Mouse (Mus musculus) adrenal gland, adult (tissue): ENCODE data around the gene Pigo.
"Not testable (repeated sequence)": the region's sequence is repeated elsewhere in the genome, so short reads cannot be mapped to it uniquely, and the experiment has no call there.

Experiments
- DNase-seq, 2 experiments: peaks; one replicate each; pipeline ENCODE4 v3.0.0; 2022 to 2023; ENCODE audit warnings: low spot score in 1 of 2; ENCODE audit not compliant: inconsistent age in 2 of 2

Pigo gene

DNA sequence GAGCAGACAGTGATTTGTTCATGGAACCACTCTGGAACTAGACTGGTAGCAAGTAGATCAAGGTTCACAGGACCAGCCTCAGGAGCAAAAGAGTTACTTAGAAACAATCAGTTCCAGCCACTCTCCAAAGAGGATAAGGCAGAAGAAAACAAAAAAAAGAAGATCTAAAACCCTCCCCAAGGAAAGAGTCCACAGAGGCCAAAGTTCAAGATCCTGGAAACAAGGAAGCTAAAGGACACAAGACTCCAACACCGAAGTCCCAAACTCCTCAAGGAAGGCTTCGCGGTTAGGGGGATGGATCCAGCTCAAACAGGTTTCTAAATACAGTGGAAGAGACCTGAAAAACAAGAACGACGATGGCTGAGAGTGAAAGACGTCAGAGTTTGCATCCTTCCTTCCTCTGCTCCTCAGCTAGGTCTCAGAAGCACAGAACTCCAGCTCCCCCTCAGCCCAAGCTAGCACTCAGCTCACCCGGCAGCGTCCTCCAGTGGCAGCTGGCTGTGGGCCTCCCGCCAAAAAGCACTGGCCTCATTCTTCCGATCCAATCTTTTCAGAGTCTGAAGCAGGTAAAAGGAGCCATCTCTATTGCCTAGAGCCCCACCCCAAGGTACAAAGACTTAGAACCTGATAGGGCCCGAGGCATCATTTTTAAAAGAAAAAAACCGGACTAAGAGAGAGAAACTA is 22.7 kb downstream of the Pigo start:
- peak in 1 of 2 experiments; percentile 35 for DNase-seq

DNA sequence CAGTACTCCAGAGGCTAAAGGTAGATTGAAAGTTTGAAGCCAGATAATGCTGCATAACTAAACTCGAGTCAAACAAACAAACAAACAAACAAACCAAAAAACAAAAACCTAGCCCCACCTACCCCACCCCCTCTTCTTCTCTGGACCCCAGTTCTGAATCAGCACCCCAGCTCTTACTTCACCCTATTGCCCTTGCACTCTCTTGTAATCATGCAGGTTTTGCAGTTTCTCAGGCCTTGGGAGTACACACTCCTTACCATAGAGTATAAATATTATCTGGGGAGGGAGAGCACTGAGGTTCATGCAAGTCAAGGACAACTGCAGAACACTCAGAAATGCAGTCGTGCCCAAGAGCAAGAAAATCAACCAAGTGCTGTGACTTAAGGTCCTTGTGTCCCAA is 24.3 kb downstream of the Pigo start:
- peak; percentile 33 to 56 for DNase-seq

DNA sequence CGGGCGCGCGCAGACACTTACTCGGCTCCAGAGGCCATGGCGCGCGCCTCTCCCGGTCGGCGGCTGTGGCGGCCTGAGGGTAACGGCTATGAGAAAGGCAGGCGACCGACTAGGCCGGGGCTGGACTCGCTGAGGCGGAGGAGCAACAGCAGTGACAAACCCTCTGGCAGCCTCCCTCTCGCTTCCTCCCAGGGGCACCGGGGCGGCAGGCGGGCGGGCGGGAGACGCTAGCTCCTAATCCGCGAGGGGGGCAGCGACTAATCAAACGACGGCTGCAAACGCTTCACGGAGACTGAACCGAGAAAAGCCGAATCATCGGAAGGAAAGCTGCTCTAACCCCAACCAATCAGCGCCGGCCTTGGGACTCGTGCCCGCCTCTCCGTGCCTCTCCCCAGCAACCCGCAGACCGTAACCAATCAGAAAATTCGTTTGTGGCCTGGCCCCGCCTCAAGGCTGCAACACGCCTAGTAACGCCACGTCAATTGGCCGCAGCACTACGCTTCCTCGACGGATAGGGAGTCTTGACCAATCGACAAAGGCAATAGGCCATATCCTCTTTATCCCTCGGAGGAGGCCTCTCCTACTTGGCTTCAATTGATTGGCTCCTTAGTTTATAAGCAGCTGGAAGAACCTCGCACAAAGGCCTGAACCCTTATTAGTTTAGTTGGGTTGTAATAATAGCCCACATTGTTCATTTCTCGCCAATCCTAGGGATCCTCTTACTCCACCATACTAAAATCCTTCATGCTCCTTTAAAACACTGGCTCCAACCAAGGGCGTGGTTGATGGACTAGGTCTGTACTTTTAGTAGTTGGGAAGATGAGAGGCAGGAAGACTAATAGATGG is 25.3 kb downstream of the Pigo start, which contains the start of gene Vcp:
Gene Vcp (minus strand): TSS at position 367 of the 846 bp plus-strand sequence.
- peak; percentile 99 for DNase-seq

DNA sequence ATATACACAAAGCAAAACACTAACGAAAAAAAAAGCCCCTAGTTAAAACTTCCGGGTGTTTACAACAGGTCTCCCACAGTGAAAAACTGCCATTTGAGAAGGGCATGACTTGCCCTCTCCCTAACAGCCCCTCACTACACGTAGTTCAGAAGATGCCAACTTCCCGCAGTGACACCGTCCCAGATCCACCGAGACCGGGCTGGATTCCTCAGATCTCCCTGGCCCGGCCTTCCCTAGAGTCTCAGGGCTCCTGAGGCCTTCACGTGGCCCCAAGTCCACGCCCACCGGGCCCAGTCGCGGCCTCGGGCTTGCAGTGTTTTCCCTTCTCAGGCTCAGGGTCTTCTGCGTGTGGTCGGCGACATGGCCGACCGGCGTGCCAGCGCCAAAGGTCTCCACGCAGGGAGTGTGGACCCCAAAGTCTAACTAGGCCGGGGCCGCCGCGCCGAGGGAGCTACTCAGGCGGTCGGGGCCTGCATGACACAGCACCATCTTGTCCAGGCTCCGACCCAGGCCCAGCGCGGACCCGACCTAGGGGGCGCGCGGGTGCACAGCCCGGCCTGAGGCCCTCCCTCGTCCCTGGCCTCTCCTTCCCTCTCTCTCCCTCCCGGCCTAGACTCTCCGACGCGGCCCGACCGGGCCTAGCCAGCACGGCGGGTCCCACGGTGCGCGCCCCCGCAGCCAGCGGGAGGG is 26.0 kb downstream of the Pigo start:
- DNase-seq, result peak; percentile 88 to 95

DNA sequence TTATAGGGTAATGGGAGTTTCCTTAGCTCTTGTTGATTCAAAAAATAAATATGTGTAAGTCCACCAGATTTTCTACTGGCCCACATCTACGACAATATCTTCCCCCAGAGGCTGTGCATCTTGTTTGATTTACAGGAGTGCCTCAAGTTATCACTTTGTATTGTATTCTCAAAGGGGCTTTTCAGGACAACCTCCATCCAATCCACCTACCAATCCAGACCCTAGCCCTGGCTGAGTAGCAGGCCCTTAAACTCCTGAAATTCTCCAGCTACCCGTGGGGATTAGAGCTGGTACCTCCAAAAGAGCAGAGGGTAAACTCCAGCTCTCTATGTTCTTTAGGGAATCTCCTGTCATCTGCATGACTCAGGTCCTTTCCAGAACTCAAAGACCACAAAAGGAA is 27.6 kb downstream of the Pigo start:
- peak in 1 of 2 experiments; percentile 55 for DNase-seq

GRCm38 (mm10) chr4:42988296-42988695 is 37.3 kb downstream of the Pigo start:
- no peak for DNase-seq

DNA sequence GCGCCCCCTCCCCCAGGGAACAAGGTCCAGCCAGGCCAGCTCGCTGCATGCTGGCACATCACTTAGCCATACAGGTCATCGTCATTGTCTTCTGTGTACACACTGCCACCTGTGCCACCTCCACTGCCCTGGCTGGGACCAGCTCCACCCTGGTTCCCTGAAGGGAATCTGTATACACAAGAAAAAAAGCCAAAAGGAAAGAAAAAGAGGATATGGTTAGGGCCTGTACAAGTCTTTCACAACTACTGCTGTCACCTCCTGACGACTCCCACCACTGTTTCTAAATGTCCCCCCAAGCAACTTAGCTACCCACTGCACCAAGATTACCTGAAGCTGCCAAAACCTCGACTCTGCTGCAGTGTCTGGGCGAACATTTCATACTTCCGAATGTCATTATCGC is 45.2 kb downstream of the Pigo start:
- DNase-seq, result not testable (repeated sequence)

DNA sequence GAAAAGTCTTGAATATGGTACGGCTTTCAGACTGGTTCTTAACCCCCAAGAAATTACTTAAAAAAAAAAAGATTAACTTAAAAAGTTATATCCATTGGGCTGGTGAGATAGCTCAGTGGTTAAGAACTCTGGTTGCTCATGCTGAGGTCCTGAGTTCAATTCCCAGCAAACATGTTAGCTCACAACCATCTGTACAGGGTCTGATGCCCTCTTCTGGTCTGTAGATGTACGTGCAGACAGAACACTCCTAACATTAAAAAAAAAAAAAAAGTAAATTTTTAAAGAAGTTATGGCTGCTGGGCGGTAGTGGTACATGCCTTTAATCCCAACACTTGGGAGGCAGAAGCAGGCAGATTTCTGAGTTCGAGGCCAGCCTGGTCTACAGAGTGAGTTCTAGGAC is 47.6 kb downstream of the Pigo start:
- no peak for DNase-seq

GRCm38 (mm10) chr4:42973868-42974267 is 51.8 kb downstream of the Pigo start:
- DNase-seq, result peak; percentile 40 to 72

GRCm38 (mm10) chr4:42972952-42973351 is 52.7 kb downstream of the Pigo start:
- no peak for DNase-seq

DNA sequence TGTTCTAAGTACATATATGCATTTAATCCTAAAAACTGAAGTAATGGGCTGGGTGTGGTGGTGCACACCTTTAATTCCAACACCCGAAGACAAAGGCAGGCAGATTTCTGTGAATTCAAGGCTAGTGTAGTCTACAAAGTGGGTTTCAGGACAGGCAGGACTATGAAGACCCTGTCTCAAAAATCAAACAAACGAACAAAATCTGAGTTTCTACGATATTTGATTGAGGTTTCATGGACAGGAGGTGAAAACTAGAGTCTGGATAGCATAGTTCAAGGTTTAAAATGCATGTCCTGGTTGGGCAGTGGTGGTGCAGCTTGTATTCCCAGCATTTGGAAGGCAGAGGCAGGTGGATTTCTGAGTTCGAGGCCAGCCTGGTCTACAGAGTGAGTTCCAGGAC is 56.3 kb downstream of the Pigo start, which contains the start of gene 1700022I11Rik:
Gene 1700022I11Rik (plus strand): TSS at position 301 of the 400 bp plus-strand sequence.
- no peak for DNase-seq
